Mouse (Mus musculus) limb, embryonic 14.5 days (tissue): ENCODE measurements around the gene Slc25a13. TPM values are rescaled to one million over a fixed set of nuclear protein-coding genes. Genes with fewer than 3 reads are reported as not detected.

ENCODE experiments used
- ATAC-seq: fragments of 200-750 bp; cut with Nextera tagmentation; 2 replicates; pipeline ENCODE4 v1.8.0; 2017; ENCODE audit warnings: low read depth, moderate number of reproducible peaks, moderate TSS enrichment; ENCODE audit not compliant: low FRiP score
- DNase-seq: peaks from one replicate; pipeline ENCODE4 v3.0.0-alpha.2; 2015; ENCODE audit warnings: low spot score
- H3K27ac ChIP-seq: fragments of 300-500 bp; sonication (generic); replicated peaks from 2 replicates; pipeline ENCODE4 v1.5.1; 2014; ENCODE audit warnings: low read depth, mild to moderate bottlenecking, low read length, moderate library complexity, mixed read lengths
- H3K27me3 ChIP-seq: fragments of 300-500 bp; sonication (generic); 2 replicates; pipeline ENCODE4 v1.6.1; 2014; ENCODE audit warnings: low read length, mixed read lengths; ENCODE audit not compliant: control insufficient read depth, insufficient read depth
- H3K36me3 ChIP-seq: fragments of 300-500 bp; sonication (generic); 2 replicates; pipeline ENCODE4 v1.6.1; 2014; ENCODE audit warnings: mild to moderate bottlenecking, low read length, moderate library complexity, mixed read lengths; ENCODE audit not compliant: control insufficient read depth, insufficient read depth
- H3K4me1 ChIP-seq: fragments of 300-500 bp; sonication (generic); 2 replicates; pipeline ENCODE4 v1.6.1; 2014; ENCODE audit warnings: antibody characterized with exemption, low read length, mixed read lengths; ENCODE audit not compliant: control insufficient read depth, insufficient read depth
- H3K4me2 ChIP-seq: fragments of 300-500 bp; sonication (generic); replicated peaks from 2 replicates; pipeline ENCODE4 v1.6.1; 2014; ENCODE audit warnings: low read depth, mild to moderate bottlenecking, low read length, moderate library complexity; ENCODE audit not compliant: severe bottlenecking
- H3K4me3 ChIP-seq: fragments of 300-500 bp; sonication (generic); replicated peaks from 2 replicates; pipeline ENCODE4 v1.5.1; 2014; ENCODE audit warnings: low read length
- H3K9ac ChIP-seq: fragments of 300-500 bp; sonication (generic); 2 replicates; pipeline ENCODE4 v1.6.1; 2014; ENCODE audit warnings: mild to moderate bottlenecking, low read depth, low read length, moderate library complexity; ENCODE audit not compliant: severe bottlenecking
- H3K9me3 ChIP-seq: fragments of 300-500 bp; sonication (generic); 2 replicates; pipeline ENCODE4 v1.6.1; 2016; ENCODE audit warnings: low read length; ENCODE audit not compliant: control insufficient read depth
- POLR2A ChIP-seq: fragments of 200-500 bp; IDR thresholded peaks from 2 replicates; pipeline ENCODE4 v1.8.0; 2012; ENCODE audit warnings: inconsistent platforms, mild to moderate bottlenecking, moderate library complexity, borderline replicate concordance; ENCODE audit not compliant: insufficient read depth, insufficient read length; ENCODE audit errors: extremely low read depth
- WGBS: fragments of 180-500 bp; shearing (Covaris S2); extraction: QIAGEN DNeasy Blood & Tissue Kit; methylation state at CpG from one replicate; pipeline ENCODE4 v1.1.7; 2014; 5-methylcytosine and 5-hydroxymethylcytosine counted together
- polyA plus RNA-seq, 2 experiments: library from polyadenylated mRNA; depleted of rRNA in 1 of 2; stranded (reverse) in 1 of 2; unstranded in 1 of 2; fragments of >200 nt; fragmentation: Nextera tagmentation in 1 of 2; extraction: Ambion mirVana in 1 of 2; gene quantifications; 2 replicates each; pipeline versions ENCODE4 v1.2.1 to v1.2.3; 2012 to 2014

Gene Slc25a13
- polyA plus RNA-seq, 2 experiments: 8.2 to 19.1 TPM

DNA sequence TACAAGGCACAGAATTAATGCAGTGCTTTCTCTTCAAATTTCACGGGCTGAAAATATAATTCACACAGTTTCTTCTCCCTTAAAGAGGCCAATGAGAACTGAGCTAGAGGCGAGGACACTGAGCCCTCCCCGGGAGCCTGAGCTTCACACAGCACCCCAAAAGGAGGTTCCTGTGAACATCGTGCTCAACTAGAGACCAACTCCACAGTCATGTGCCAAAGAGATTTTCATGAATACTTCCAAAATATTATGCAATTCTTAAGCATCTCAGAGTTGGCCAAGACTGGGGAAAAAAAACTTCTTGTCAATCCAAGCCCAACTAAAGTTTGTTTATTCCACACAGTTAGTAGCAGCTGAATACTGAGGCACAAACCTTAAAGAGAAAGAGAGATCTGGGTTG lies 115.4 kb downstream of the Slc25a13 start:
- no peak for TF ChIP-seq POLR2A
- Histone ChIP-seq H3K4me1 (peaks cover 26% of the 10 kb centered on the region), H3K27me3 (no peaks in the 10 kb centered on the region), H3K9me3 (no peaks in the 10 kb centered on the region), H3K36me3 (no peaks in the 10 kb centered on the region; the same call in 1 of the 2 replicates), H3K4me2 (no peak overlapping the region), H3K9ac (no peak overlapping the region), H3K4me3 (no peak overlapping the region), H3K27ac (no peak overlapping the region)
- peak; percentile 16; the same call in 1 of the 2 replicates for ATAC-seq
- WGBS: 45% methylated on average over 4 of the region's 4 CpGs
- peak; percentile 11 for DNase-seq

- DNase-seq: peak; percentile 69
- H3K27ac ChIP-seq: no peak overlapping the region
- no peak overlapping the region for H3K4me2 ChIP-seq
- peaks cover 26% of the 10 kb centered on the region for H3K4me1 ChIP-seq
- no peak overlapping the region for H3K4me3 ChIP-seq
- H3K27me3 ChIP-seq: no peaks in the 10 kb centered on the region
- H3K36me3 ChIP-seq: peaks cover 3% of the 10 kb centered on the region; the same call in 1 of the 2 replicates
- 27% methylated on average over 9 of the region's 9 CpGs for WGBS
- no peak for TF ChIP-seq POLR2A
- no peak overlapping the region for H3K9ac ChIP-seq
- H3K9me3 ChIP-seq: no peaks in the 10 kb centered on the region
- ATAC-seq: peak; percentile 82
Measured at GRCm38 (mm10) chr6:6100892-6101480, 116.0 kb downstream of the Slc25a13 start.

GRCm38 (mm10) chr6:6093978-6094377 lies 123.0 kb downstream of the Slc25a13 start:
- 80% methylated on average over 3 of the region's 3 CpGs for WGBS
- TF ChIP-seq POLR2A: no peak
- no peak overlapping the region for H3K9ac ChIP-seq
- ATAC-seq (no peak), DNase-seq (no peak)
- H3K4me1 ChIP-seq: no peaks in the 10 kb centered on the region
- no peak overlapping the region for H3K4me3 ChIP-seq
- H3K27ac ChIP-seq: no peak overlapping the region
- no peaks in the 10 kb centered on the region for H3K9me3 ChIP-seq
- H3K36me3 ChIP-seq: peaks cover 11% of the 10 kb centered on the region; the same call in 1 of the 2 replicates
- no peaks in the 10 kb centered on the region for H3K27me3 ChIP-seq
- H3K4me2 ChIP-seq: no peak overlapping the region

DNA sequence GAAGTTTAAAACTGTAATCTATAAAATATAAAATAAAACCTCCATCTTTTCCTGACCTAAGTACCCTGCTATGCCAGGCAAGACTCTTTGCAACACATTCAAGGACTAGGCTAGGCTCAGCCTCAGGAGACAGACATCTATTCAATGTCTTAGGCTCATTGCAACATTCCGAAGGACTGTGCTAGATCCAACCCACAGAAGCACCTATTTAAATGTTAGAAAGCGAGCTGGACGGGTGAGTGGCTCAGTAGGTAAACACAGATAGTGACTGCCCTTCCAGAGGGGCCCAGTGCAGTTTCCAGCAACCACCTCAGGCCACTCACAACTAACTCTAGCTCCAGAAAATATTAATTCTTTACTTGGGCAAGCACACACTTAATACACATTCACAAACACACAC lies 123.5 kb downstream of the Slc25a13 start:
- DNase-seq: no peak
- Histone ChIP-seq H3K4me3 (no peak overlapping the region), H3K4me1 (no peaks in the 10 kb centered on the region), H3K4me2 (no peak overlapping the region), H3K9me3 (no peaks in the 10 kb centered on the region), H3K27ac (no peak overlapping the region), H3K9ac (no peak overlapping the region), H3K27me3 (no peaks in the 10 kb centered on the region), H3K36me3 (peaks cover 11% of the 10 kb centered on the region; the same call in 1 of the 2 replicates)
- 84% methylated on average over 3 of the region's 3 CpGs for WGBS
- no peak for TF ChIP-seq POLR2A
- ATAC-seq: no peak

DNA sequence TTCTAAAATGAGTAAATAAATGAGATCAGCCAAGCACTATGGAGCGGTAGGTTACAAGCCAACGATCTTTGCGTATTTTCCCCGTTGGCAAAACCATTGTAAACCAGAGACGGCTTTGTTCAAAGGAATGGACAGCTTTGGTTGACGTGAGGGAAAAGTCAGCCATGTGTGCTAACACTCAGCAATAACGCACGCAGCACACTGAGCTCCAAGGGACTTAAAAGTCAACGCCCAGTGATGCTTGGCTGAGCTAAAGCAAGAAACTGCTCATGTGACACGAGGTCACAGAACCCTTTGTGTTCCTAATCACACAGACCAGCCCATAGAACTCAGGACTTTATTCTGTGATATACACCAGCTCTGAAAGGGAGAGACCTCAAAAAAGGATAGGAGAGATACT lies 124.5 kb downstream of the Slc25a13 start:
- no peak for TF ChIP-seq POLR2A
- Histone ChIP-seq H3K9me3 (no peaks in the 10 kb centered on the region), H3K27ac (no peak overlapping the region)

More for the DNA sequence above, 124.5 kb downstream of the Slc25a13 start:
- no peak overlapping the region for H3K4me2 ChIP-seq
- H3K9ac ChIP-seq: no peak overlapping the region
- 65% methylated on average over 10 of the region's 10 CpGs for WGBS
- peaks cover 11% of the 10 kb centered on the region; the same call in 1 of the 2 replicates for H3K36me3 ChIP-seq
- no peaks in the 10 kb centered on the region for H3K27me3 ChIP-seq
- no peaks in the 10 kb centered on the region for H3K4me1 ChIP-seq
- ATAC-seq: no peak
- H3K4me3 ChIP-seq: no peak overlapping the region
- DNase-seq: no peak
